Mouse (Mus musculus): ENCODE results near the gene Usp7. TPM values are rescaled to one million over a fixed set of nuclear protein-coding genes. Genes with fewer than 3 reads are reported as not detected.
"Not testable (repeated sequence)": the region's sequence is repeated elsewhere in the genome, so short reads cannot be mapped to it uniquely, and the experiment has no call there.

Gene Usp7
- total RNA-seq, 2 experiments from 2014 or later, result 155 to 156 TPM

GRCm38 (mm10) chr16:8761894-8762293, 30.2 kb downstream of the Usp7 start:
- DNase-seq (ENCODE audit: low spot score in 2 of 2), result no peak
- intact Hi-C loops (cut with DNase I), result no loop called here

GRCm38 (mm10) chr16:8761005-8761404, 31.1 kb downstream of the Usp7 start:
- intact Hi-C loops (cut with DNase I), result no loop called here
- no peak for DNase-seq (ENCODE audit: low spot score in 2 of 2)

- intact Hi-C loops (cut with DNase I), result no loop called here
- no peak for DNase-seq (ENCODE audit: low spot score in 2 of 2)
Observed at GRCm38 (mm10) chr16:8758979-8759378, 33.1 kb downstream of the Usp7 start.

GRCm38 (mm10) chr16:8758193-8758592, 33.9 kb downstream of the Usp7 start:
- DNase-seq (ENCODE audit: low spot score in 2 of 2), result no peak
- intact Hi-C loops (cut with DNase I), result no loop called here

- DNase-seq (ENCODE audit: low spot score in 2 of 2); intact Hi-C loops (cut with DNase I): not testable (repeated sequence)
Observed at GRCm38 (mm10) chr16:8757586-8757985, 34.5 kb downstream of the Usp7 start.

GRCm38 (mm10) chr16:8752334-8752733, 39.8 kb downstream of the Usp7 start:
- DNase-seq (ENCODE audit: low spot score in 2 of 2), result no peak
- intact Hi-C loops (cut with DNase I), result no loop called here

- intact Hi-C loops (cut with DNase I), result no loop called here
Observed at GRCm38 (mm10) chr16:8751555-8752235, 40.4 kb downstream of the Usp7 start.

GRCm38 (mm10) chr16:8748904-8749303, 43.2 kb downstream of the Usp7 start:
- intact Hi-C loops (cut with DNase I), result no loop called here
- DNase-seq (ENCODE audit: low spot score in 2 of 2), result no peak

More at GRCm38 (mm10) chr16:8751555-8752235, 40.4 kb downstream of the Usp7 start:
- no peak for DNase-seq (ENCODE audit: low spot score in 2 of 2)

- intact Hi-C loops (cut with DNase I), result no loop called here
- DNase-seq (ENCODE audit: low spot score in 2 of 2), result no peak
Observed at GRCm38 (mm10) chr16:8748175-8748846, 43.8 kb downstream of the Usp7 start.

- intact Hi-C loops (cut with DNase I), result no loop called here
- no peak for DNase-seq (ENCODE audit: low spot score in 2 of 2)
Observed at GRCm38 (mm10) chr16:8747772-8748171, 44.3 kb downstream of the Usp7 start.

- DNase-seq (ENCODE audit: low spot score in 2 of 2), result no peak
- intact Hi-C loops (cut with DNase I), result no loop called here
Observed at GRCm38 (mm10) chr16:8746509-8746908, 45.6 kb downstream of the Usp7 start.

- no peak for DNase-seq (ENCODE audit: low spot score in 2 of 2)
- intact Hi-C loops (cut with DNase I), result no loop called here
Observed at GRCm38 (mm10) chr16:8745751-8746150, 46.4 kb downstream of the Usp7 start.

- intact Hi-C loops (cut with DNase I), result no loop called here
- no peak for DNase-seq (ENCODE audit: low spot score in 2 of 2)
Observed at GRCm38 (mm10) chr16:8743989-8744388, 48.1 kb downstream of the Usp7 start.

- no peak for DNase-seq (ENCODE audit: low spot score in 2 of 2)
Observed at GRCm38 (mm10) chr16:8741697-8742096, 50.4 kb downstream of the Usp7 start.

GRCm38 (mm10) chr16:8741110-8741509, 51.0 kb downstream of the Usp7 start:
- no peak for DNase-seq (ENCODE audit: low spot score in 2 of 2)
- intact Hi-C loops (cut with DNase I), result no loop called here

More at GRCm38 (mm10) chr16:8741697-8742096, 50.4 kb downstream of the Usp7 start:
- intact Hi-C loops (cut with DNase I), result no loop called here

- intact Hi-C loops (cut with DNase I), result no loop called here
Observed at GRCm38 (mm10) chr16:8738542-8739514, 53.3 kb downstream of the Usp7 start.

GRCm38 (mm10) chr16:8737666-8738541, 54.2 kb downstream of the Usp7 start:
- intact Hi-C loops (cut with DNase I), result loop anchor here (2.0 kb wide), 1 partner anchor 93 kb away; the partner anchor contains the start of gene 1810013L24Rik
- DNase-seq (ENCODE audit: low spot score in 2 of 2), result no peak

More at GRCm38 (mm10) chr16:8738542-8739514, 53.3 kb downstream of the Usp7 start:
- DNase-seq (ENCODE audit: low spot score in 2 of 2), result peak; percentile 84 to 92

- intact Hi-C loops (cut with DNase I), result loop anchor here (2.0 kb wide), 1 partner anchor 93 kb away; the partner anchor contains the start of gene 1810013L24Rik
Observed at GRCm38 (mm10) chr16:8737341-8737665, 54.8 kb downstream of the Usp7 start.

GRCm38 (mm10) chr16:8736757-8737156, 55.4 kb downstream of the Usp7 start:
- intact Hi-C loops (cut with DNase I), result loop anchor here (2.0 kb wide), 1 partner anchor 94 kb away; the partner anchor contains the start of gene 1810013L24Rik
- DNase-seq (ENCODE audit: low spot score in 2 of 2), result no peak

More at GRCm38 (mm10) chr16:8737341-8737665, 54.8 kb downstream of the Usp7 start:
- DNase-seq (ENCODE audit: low spot score in 2 of 2), result no peak

Data from left cerebral cortex, postnatal 14 days (tissue).